Mouse (Mus musculus) liver, postnatal 0 days (tissue): ENCODE measurements around the gene Megf6. TPM values are rescaled to one million over a fixed set of nuclear protein-coding genes. Genes with fewer than 3 reads are reported as not detected.

ENCODE experiments used
- ATAC-seq: fragments of 200-750 bp; cut with Nextera tagmentation; 2 replicates; pipeline ENCODE4 v1.8.0; 2017; ENCODE audit warnings: mild to moderate bottlenecking, moderate library complexity
- DNase-seq: peaks from one replicate; pipeline ENCODE4 v3.0.0-alpha.2; 2016
- H3K27ac ChIP-seq: fragments of 300-500 bp; sonication (generic); 2 replicates; pipeline ENCODE4 v1.5.1; 2014; ENCODE audit warnings: antibody characterized with exemption, moderate library complexity, mild to moderate bottlenecking, low read depth
- H3K27me3 ChIP-seq: fragments of 300-500 bp; sonication (generic); 2 replicates; pipeline ENCODE4 v1.6.1; 2014; ENCODE audit warnings: low read length, control low read depth, mixed read lengths; ENCODE audit not compliant: insufficient read depth
- H3K36me3 ChIP-seq: fragments of 300-500 bp; sonication (generic); replicated peaks from 2 replicates; pipeline ENCODE4 v1.6.1; 2014; ENCODE audit warnings: mild to moderate bottlenecking, control low read depth, low read length, moderate library complexity, mixed read lengths; ENCODE audit not compliant: insufficient read depth
- H3K4me1 ChIP-seq: fragments of 300-500 bp; sonication (generic); 2 replicates; pipeline ENCODE4 v1.6.1; 2014; ENCODE audit warnings: antibody characterized with exemption, mild to moderate bottlenecking, control low read depth; ENCODE audit not compliant: insufficient read depth
- H3K4me2 ChIP-seq: fragments of 300-500 bp; sonication (generic); 2 replicates; pipeline ENCODE4 v1.6.1; 2014; ENCODE audit warnings: low read depth, mild to moderate bottlenecking, low read length, moderate library complexity, mixed read lengths
- H3K4me3 ChIP-seq: fragments of 300-500 bp; sonication (generic); 2 replicates; pipeline ENCODE4 v1.5.1; 2014; ENCODE audit warnings: low read depth, low read length
- H3K9ac ChIP-seq: fragments of 300-500 bp; sonication (generic); replicated peaks from 2 replicates; pipeline ENCODE4 v1.6.1; 2014; ENCODE audit warnings: mild to moderate bottlenecking, moderate library complexity
- H3K9me3 ChIP-seq: fragments of 300-500 bp; sonication (generic); 2 replicates; pipeline ENCODE4 v1.6.1; 2016; ENCODE audit warnings: mild to moderate bottlenecking, control low read depth, low read length, mixed read lengths
- CTCF ChIP-seq: sonication (generic); IDR thresholded peaks from 2 replicates; pipeline ENCODE4 v1.5.1; 2016; ENCODE audit warnings: antibody characterized with exemption, low read depth
- EP300 ChIP-seq: IDR thresholded peaks from 2 replicates; pipeline ENCODE4 v1.6.1; 2016; ENCODE audit warnings: antibody characterized with exemption, low read depth, mild to moderate bottlenecking
- WGBS: fragments of 180-500 bp; shearing (Covaris S2); extraction: QIAGEN DNeasy Blood & Tissue Kit; methylation state at CpG from one replicate; pipeline ENCODE4 v1.1.7; 2014; ENCODE audit not compliant: insufficient replicate concordance; 5-methylcytosine and 5-hydroxymethylcytosine counted together
- polyA plus RNA-seq: library from polyadenylated mRNA; unstranded; fragments of >200 nt; fragmentation: Nextera tagmentation; extraction: Ambion mirVana; gene quantifications from 2 replicates; pipeline ENCODE4 v1.2.1, GENCODE M21; 2015

Gene Megf6
- polyA plus RNA-seq, 1 experiment from 2014 or later: 0.89 TPM

- Histone ChIP-seq H3K4me2 (no peak overlapping the region), H3K27ac (no peak overlapping the region), H3K9ac (no peak overlapping the region), H3K36me3 (no peaks in the 10 kb centered on the region), H3K9me3 (no peaks in the 10 kb centered on the region), H3K4me1 (no peaks in the 10 kb centered on the region), H3K27me3 (no peaks in the 10 kb centered on the region), H3K4me3 (no peak overlapping the region)
- WGBS: 78% methylated on average over 13 of the region's 13 CpGs
- TF ChIP-seq EP300: no peak
- TF ChIP-seq CTCF: no peak
- ATAC-seq (no peak), DNase-seq (no peak)
These were observed 40.9 kb downstream of the Megf6 start for GRCm38 (mm10) chr4:154211459-154211858.

- Histone ChIP-seq H3K36me3 (no peaks in the 10 kb centered on the region), H3K4me2 (no peak overlapping the region), H3K27ac (no peak overlapping the region), H3K4me1 (no peaks in the 10 kb centered on the region), H3K9me3 (no peaks in the 10 kb centered on the region), H3K4me3 (no peak overlapping the region), H3K9ac (no peak overlapping the region), H3K27me3 (no peaks in the 10 kb centered on the region)
- WGBS: 57% methylated on average over 7 of the region's 7 CpGs
- no peak for TF ChIP-seq CTCF
- DNase-seq (no peak), ATAC-seq (no peak)
These were observed 43.1 kb downstream of the Megf6 start for GRCm38 (mm10) chr4:154213586-154213985.

- no peaks in the 10 kb centered on the region for H3K9me3 ChIP-seq
- WGBS: 15% methylated on average over 5 of the region's 5 CpGs
These were observed 43.5 kb downstream of the Megf6 start for GRCm38 (mm10) chr4:154214075-154214474.

GRCm38 (mm10) chr4:154217711-154218350 lies 47.3 kb downstream of the Megf6 start:
- DNase-seq (no peak), ATAC-seq (no peak)
- TF ChIP-seq CTCF: no peak
- TF ChIP-seq EP300: no peak
- Histone ChIP-seq H3K4me2 (no peak overlapping the region), H3K4me1 (no peaks in the 10 kb centered on the region), H3K27ac (no peak overlapping the region), H3K9me3 (no peaks in the 10 kb centered on the region), H3K9ac (no peak overlapping the region), H3K4me3 (no peak overlapping the region), H3K27me3 (no peaks in the 10 kb centered on the region), H3K36me3 (no peaks in the 10 kb centered on the region)
- WGBS: 61% methylated on average over 7 of the region's 7 CpGs

More at GRCm38 (mm10) chr4:154214075-154214474, 43.5 kb downstream of the Megf6 start:
- Histone ChIP-seq H3K4me1 (no peaks in the 10 kb centered on the region), H3K36me3 (no peaks in the 10 kb centered on the region), H3K4me3 (no peak overlapping the region), H3K27ac (no peak overlapping the region), H3K4me2 (no peak overlapping the region), H3K9ac (no peak overlapping the region), H3K27me3 (no peaks in the 10 kb centered on the region)
- TF ChIP-seq EP300 (no peak), CTCF (no peak)
- DNase-seq (no peak), ATAC-seq (peak; percentile 19; the same call in 1 of the 2 replicates)

- ATAC-seq (no peak), DNase-seq (no peak)
- Histone ChIP-seq H3K4me3 (no peak overlapping the region), H3K27ac (no peak overlapping the region), H3K9ac (no peak overlapping the region), H3K9me3 (no peaks in the 10 kb centered on the region), H3K27me3 (no peaks in the 10 kb centered on the region), H3K4me1 (no peaks in the 10 kb centered on the region), H3K4me2 (no peak overlapping the region), H3K36me3 (no peaks in the 10 kb centered on the region)
- TF ChIP-seq CTCF: no peak
- 64% methylated on average over 6 of the region's 6 CpGs for WGBS
These were observed 52.2 kb downstream of the Megf6 start for GRCm38 (mm10) chr4:154222773-154223172.

GRCm38 (mm10) chr4:154224267-154224969 lies 53.9 kb downstream of the Megf6 start:
- 43% methylated on average over 6 of the region's 6 CpGs for WGBS
- Histone ChIP-seq H3K27ac (no peak overlapping the region), H3K4me2 (no peak overlapping the region), H3K36me3 (no peaks in the 10 kb centered on the region), H3K4me3 (no peak overlapping the region), H3K4me1 (no peaks in the 10 kb centered on the region), H3K27me3 (no peaks in the 10 kb centered on the region), H3K9ac (no peak overlapping the region), H3K9me3 (no peaks in the 10 kb centered on the region)
- TF ChIP-seq CTCF (no peak), EP300 (no peak)
- ATAC-seq (no peak), DNase-seq (no peak)
